Mouse (Mus musculus) thymus, adult 2 months (tissue): ENCODE data around the gene Orm2. TPM values are rescaled to one million over a fixed set of nuclear protein-coding genes. Genes with fewer than 3 reads are reported as not detected.
A peak's percentile ranks its signal among the peaks of the same experiment; 100 is the strongest.

Experiments used
- DNase-seq: peaks from one replicate; pipeline ENCODE4 v3.0.0; 2021
- H3K27ac ChIP-seq: fragments of 200-500 bp; 2 replicates; pipeline ENCODE4 v1.5.1; 2012; ENCODE audit warnings: low read length, control low read depth; ENCODE audit not compliant: control insufficient read depth, insufficient read depth
- H3K27me3 ChIP-seq: fragments of 200-500 bp; 2 replicates; pipeline ENCODE4 v1.6.1; 2012; ENCODE audit warnings: mild to moderate bottlenecking, low read length, moderate library complexity, mixed read lengths; ENCODE audit not compliant: control insufficient read depth, insufficient read depth
- H3K36me3 ChIP-seq: fragments of 200-500 bp; 2 replicates; pipeline ENCODE4 v1.6.1; 2012; ENCODE audit warnings: mild to moderate bottlenecking, low read length, moderate library complexity; ENCODE audit not compliant: control insufficient read depth, insufficient read depth
- H3K4me1 ChIP-seq: fragments of 200-500 bp; replicated peaks from 2 replicates; pipeline ENCODE4 v1.6.1; 2012; ENCODE audit warnings: low read length; ENCODE audit not compliant: control insufficient read depth, insufficient read depth
- H3K4me3 ChIP-seq: fragments of 200-500 bp; 2 replicates; pipeline ENCODE4 v1.5.1; 2012; ENCODE audit warnings: mild to moderate bottlenecking, low read length, control low read depth, moderate library complexity; ENCODE audit not compliant: control insufficient read depth, insufficient read depth
- CTCF ChIP-seq: fragments of 200-500 bp; IDR thresholded peaks from 2 replicates; pipeline ENCODE4 v1.5.1; 2012; ENCODE audit warnings: mild to moderate bottlenecking, control low read depth, low read length, moderate library complexity, borderline replicate concordance; ENCODE audit not compliant: control insufficient read depth, poor library complexity, insufficient read depth; ENCODE audit errors: extremely low read depth
- POLR2A ChIP-seq: fragments of 200-500 bp; IDR thresholded peaks from 2 replicates; pipeline ENCODE4 v1.6.1; 2012; ENCODE audit warnings: mild to moderate bottlenecking, low read length, control low read depth, moderate library complexity; ENCODE audit not compliant: control insufficient read depth, poor library complexity, insufficient read depth; ENCODE audit errors: extremely low read depth
- WGBS: fragments of 180-500 bp; shearing (Covaris S2); methylation state at CpG from one replicate; pipeline ENCODE4 v1.1.7; 2018; 5-methylcytosine and 5-hydroxymethylcytosine counted together
- polyA plus RNA-seq: library from polyadenylated mRNA; depleted of rRNA; stranded (reverse); fragments of >200 nt; gene quantifications from 2 replicates; pipeline ENCODE4 v1.2.3, GENCODE M21; 2012

Orm2 gene
- polyA plus RNA-seq, 1 experiment = 0.38 TPM

- DNase-seq = no peak
- no peak for TF ChIP-seq CTCF
- no peak for TF ChIP-seq POLR2A
- 24% methylated on average over 4 of the region's 4 CpGs for WGBS
- no peaks in the 10 kb centered on the region for H3K36me3 ChIP-seq
- no peaks in the 10 kb centered on the region for H3K4me1 ChIP-seq
- H3K27ac ChIP-seq = no peak within 1 kb of the TSS
- no peak within 1 kb of the TSS for H3K4me3 ChIP-seq
- no peaks in the 10 kb centered on the region for H3K27me3 ChIP-seq
These were observed 6.2 kb upstream of the Orm2 start, which contains the start of gene Orm3 for GRCm38 (mm10) chr4:63355877-63356665. Gene Orm3 (plus strand): TSS chr4:63356162.

GRCm38 (mm10) chr4:63356981-63357570, 5.2 kb upstream of the Orm2 start:
- H3K36me3 ChIP-seq = no peaks in the 10 kb centered on the region
- H3K4me1 ChIP-seq = no peaks in the 10 kb centered on the region
- H3K27me3 ChIP-seq = no peaks in the 10 kb centered on the region
- TF ChIP-seq CTCF (no peak), POLR2A (no peak)
- H3K4me3 ChIP-seq = no peak overlapping the region
- no peak for DNase-seq
- whole genome bisulfite sequencing = 92% methylated on average over 2 of the region's 2 CpGs
- H3K27ac ChIP-seq = no peak overlapping the region

- Histone ChIP-seq H3K27ac (no peak overlapping the region), H3K4me3 (no peak overlapping the region), H3K27me3 (no peaks in the 10 kb centered on the region), H3K4me1 (no peaks in the 10 kb centered on the region), H3K36me3 (no peaks in the 10 kb centered on the region)
- 91% methylated on average over 6 of the region's 6 CpGs for WGBS
- no peak for DNase-seq
- TF ChIP-seq CTCF = no peak
- TF ChIP-seq POLR2A = no peak
These were observed 2.4 kb upstream of the Orm2 start for GRCm38 (mm10) chr4:63359861-63360260.

- Histone ChIP-seq H3K4me1 (no peaks in the 10 kb centered on the region; the same call in 1 of the 2 replicates), H3K36me3 (peaks cover 62% of the 10 kb centered on the region), H3K4me3 (no peak overlapping the region), H3K27ac (no peak overlapping the region), H3K27me3 (no peaks in the 10 kb centered on the region)
- DNase-seq = peak; percentile 89
- TF ChIP-seq CTCF = peak; percentile 98
- TF ChIP-seq POLR2A = no peak
- 36% methylated on average over 4 of the region's 4 CpGs for WGBS
These were observed 6.3 kb downstream of the Orm2 start for GRCm38 (mm10) chr4:63368577-63368976.

- Histone ChIP-seq H3K27ac (no peak overlapping the region), H3K27me3 (no peaks in the 10 kb centered on the region), H3K4me3 (no peak overlapping the region), H3K4me1 (no peaks in the 10 kb centered on the region; the same call in 1 of the 2 replicates), H3K36me3 (peaks cover 77% of the 10 kb centered on the region)
- no peak for DNase-seq
- 91% methylated on average over 7 of the region's 7 CpGs for WGBS
- TF ChIP-seq CTCF = no peak
These were observed 8.6 kb downstream of the Orm2 start for GRCm38 (mm10) chr4:63370897-63371296.

- Histone ChIP-seq H3K27ac (no peak overlapping the region), H3K4me3 (no peak overlapping the region), H3K36me3 (peaks cover 87% of the 10 kb centered on the region), H3K27me3 (no peaks in the 10 kb centered on the region), H3K4me1 (no peaks in the 10 kb centered on the region)
- TF ChIP-seq CTCF = peak; percentile 74; the same call in 1 of the 2 replicates
- no peak for TF ChIP-seq POLR2A
- WGBS = 35% methylated on average over 3 of the region's 3 CpGs
- peak; percentile 69 for DNase-seq
These were observed 9.6 kb downstream of the Orm2 start for GRCm38 (mm10) chr4:63371890-63372289.
